Mouse (Mus musculus) frontal cortex, postnatal 14 days (tissue): ENCODE measurements around the gene Lrwd1.
"Not testable (repeated sequence)": the region's sequence is repeated elsewhere in the genome, so short reads cannot be mapped to it uniquely, and the experiment has no call there.

Experiments
- DNase-seq, 2 experiments: peaks; one replicate each; pipeline ENCODE4 v3.0.0; 2022; ENCODE audit warnings: low spot score in 2 of 2

Lrwd1 gene

GRCm38 (mm10) chr5:136135571-136136291 is at the start of gene Lrwd1, which contains the start of gene Alkbh4:
Lrwd1 (minus strand) TSS chr5:136136074.
Alkbh4 (plus strand) TSS chr5:136136146.
- peak; percentile 90 to 92 for DNase-seq

- no peak for DNase-seq
These were observed 47.9 kb upstream of the Lrwd1 start for GRCm38 (mm10) chr5:136183766-136184165.

DNA sequence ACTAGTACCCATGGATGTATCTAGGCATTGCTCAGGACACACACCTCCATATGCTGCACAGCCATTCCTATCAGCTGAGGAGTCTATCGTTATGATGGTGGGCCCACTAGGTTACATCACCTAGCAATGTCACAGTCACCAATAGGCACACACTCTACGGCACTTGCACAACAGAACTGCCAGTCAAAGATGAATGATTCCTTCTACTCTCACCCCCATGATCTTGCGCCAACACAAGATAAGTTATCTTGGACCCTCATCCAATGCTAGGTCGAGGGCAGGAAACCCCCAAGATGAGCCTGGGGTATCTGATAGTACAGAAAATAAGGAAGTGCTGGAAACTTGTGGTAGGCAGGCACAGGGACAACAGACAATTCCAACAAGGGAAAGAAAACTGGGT is 47.0 kb upstream of the Lrwd1 start:
- no peak for DNase-seq

DNA sequence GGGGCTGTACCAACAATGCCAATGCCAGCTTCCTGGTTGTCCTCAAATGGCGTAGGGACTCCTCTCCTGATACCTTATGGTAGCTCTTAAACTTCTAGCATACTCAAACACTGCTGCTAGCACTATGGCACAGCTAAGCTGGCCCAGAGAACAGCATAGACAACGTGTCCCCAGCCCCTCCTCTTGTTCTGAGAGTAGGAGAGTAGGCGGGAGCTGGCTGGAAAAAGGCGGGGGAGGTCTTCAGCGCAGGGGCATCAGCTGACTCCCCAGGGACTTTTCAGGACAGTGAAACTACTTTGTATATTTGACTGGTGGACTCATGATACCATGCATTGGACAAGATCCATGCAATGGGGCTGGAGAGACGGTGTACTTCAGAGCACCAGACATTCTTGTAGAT is 46.2 kb upstream of the Lrwd1 start:
- no peak for DNase-seq

DNA sequence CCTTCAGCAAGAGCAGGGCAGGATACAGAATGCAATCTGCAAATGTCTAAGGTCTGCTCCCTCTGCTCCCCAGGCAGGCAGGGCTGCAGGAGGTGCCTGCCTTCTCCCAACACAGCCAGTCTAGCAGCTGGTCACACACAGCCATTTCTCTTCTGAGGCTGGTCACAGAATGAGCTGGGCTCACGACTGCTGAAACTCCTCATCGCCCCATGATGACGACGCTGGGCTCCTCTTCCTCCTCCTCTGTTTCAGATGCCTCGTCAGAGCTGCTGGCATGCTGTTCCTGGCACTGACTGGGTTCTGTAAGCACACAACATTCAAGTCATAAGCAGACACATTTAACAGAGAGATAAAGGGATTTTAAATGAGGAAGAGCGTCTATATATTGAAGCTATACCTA is 45.3 kb upstream of the Lrwd1 start:
- DNase-seq = no peak

GRCm38 (mm10) chr5:136179594-136179993 is 43.7 kb upstream of the Lrwd1 start:
- DNase-seq = no peak

DNA sequence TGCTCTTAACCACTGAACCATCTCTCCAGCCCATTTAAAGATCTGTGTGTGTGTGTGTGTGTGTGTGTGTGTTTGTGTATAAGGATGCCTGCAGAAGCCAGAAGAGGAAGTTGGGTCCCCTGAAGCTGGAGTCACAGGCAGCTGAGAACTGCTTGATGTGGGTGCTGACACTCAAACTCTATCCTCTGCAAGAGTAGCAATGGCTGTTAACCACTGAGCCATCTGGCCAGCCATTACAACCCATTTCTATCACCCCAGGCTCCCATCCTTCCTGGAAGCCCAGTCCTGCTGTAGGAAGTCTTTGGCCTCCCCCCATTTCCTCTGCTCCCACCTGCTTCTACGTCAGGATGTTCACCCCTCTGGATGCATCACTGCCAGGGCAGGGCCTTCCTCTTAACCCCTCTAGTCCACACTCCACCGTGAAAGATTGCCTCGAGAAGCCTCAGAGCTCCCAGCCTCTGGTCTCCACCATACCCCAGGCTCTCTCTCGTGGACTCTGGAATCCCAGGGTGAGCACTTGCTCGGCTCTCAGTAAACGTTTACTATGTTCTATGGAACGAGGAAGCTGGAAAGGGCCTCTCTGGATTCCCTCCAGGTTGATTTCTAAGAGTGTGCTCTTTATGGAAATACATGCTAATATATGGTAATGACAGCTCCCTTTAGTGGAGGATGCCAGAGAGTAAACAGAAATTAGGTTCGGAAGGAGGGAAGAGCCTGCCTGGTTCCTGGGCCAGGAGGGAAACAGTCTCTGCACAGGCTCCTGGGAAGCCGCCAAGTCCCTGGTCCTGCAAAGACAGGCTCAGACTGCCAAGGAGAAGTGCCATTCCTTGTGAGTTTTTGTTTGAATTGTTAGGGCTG is 38.0 kb upstream of the Lrwd1 start:
- DNase-seq = peak in 1 of 2 experiments; percentile 44

DNA sequence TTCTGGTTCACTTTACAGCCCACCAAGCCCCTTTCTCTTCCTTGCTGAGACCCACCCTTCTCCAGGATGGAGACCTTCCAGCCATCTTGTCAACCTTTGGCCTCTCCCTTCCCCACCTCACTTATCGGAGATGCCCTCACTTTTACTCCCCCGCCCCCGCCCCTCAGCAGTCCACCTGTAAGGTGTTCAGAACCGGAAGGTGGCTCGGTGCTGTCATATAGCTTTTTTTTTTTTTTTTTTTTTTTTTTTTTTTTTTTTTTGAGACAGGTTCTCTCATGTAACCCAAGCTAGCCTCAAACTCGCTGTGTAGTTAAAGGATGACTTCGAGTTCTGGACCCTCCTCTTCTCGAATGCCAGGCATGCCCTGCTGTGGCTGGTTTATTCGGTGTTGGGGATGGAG is 37.1 kb upstream of the Lrwd1 start:
- no peak for DNase-seq

DNA sequence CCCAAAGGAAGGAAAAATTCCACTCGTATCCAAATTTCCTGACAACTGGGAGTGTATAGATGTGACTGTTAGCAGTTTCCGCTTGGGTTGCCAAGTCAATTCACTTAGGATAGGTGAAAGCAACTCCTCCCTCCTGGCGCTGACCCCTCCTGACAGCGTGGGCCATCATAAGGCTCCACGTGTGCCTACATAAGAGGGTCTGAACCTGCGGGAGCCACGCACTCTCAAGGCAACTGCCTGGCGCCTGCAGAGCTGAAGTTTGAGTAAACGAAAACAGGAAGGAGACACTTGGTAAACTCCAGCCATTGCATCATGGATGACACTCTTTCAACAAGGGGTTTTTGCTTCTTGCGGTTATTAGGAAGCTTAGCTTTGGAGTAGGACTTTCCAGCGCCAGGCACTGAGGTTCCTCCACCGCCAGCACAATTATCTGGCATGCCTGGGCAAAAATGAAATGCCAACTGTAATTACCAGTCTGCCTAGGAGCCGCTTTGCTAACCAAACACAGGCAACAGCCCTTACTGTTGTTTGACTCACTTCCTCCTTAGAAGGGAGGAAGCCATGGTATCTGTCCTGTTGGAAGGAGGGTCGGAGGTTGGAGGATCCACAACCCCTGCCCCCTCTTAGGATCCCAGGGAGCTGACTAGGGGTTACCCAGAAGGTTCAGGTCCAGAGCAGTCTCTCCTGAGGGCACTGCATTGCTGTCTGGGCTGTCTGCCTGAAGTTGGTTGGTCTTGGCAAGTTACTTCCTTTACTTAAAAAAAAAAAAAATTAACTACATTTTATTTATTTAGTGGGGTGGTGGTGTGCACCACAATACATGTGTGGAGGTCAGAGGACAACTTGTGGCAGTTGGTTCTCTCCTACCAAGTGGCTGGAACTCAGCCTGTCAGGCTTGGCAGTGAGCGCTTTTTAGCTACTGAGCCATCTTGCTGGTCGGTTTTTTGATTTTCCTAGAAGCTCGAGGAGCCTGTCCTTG is 35.8 kb upstream of the Lrwd1 start:
- no peak for DNase-seq

- DNase-seq = peak; percentile 76 to 81
These were observed 34.9 kb upstream of the Lrwd1 start, which contains the start of gene Orai2 for GRCm38 (mm10) chr5:136170512-136171362. Orai2 (minus strand) TSS chr5:136170713.

DNA sequence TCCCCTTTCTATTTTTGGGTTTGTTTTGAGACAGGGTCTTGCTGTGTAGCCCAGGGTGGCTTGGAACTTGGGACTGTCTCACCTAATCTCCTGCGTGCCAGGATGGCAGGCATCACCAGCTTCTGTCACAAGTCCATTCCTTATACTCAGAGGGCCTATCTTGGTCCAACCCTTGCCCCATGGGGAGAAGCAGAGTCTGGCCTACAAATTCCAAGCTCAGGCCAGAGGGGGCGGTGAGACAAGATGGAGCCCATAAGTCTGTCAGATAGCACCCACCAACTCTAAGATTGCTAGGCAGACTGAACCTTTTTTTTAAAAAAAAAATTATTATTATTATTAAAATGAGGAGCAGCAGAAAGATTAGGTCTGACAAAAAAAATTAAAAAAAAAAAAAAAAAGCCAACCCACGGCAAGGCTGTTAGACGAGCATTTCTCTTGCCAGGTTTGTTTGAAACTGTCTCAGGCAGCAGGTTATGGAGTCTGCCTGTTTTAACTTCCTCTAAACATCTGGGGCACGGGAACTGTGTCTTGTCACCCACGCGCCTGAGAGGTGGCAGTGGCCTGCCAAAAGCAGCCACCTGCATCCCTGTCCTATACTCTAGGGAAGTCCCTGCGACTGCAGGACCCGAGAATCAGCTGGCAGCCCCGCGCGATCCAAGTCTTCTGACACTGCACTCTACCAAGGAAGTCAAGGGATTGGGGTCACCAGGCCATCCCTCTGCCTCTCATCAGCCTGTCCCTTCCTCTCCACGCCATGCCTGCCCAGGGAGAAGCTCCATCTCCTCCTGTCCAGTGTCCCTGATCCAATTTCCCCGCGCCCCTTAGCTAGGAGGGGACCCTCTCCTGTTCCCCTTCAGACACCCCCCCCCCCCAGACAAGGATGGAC is 34.0 kb upstream of the Lrwd1 start:
- peak in 1 of 2 experiments; percentile 45 for DNase-seq

DNA sequence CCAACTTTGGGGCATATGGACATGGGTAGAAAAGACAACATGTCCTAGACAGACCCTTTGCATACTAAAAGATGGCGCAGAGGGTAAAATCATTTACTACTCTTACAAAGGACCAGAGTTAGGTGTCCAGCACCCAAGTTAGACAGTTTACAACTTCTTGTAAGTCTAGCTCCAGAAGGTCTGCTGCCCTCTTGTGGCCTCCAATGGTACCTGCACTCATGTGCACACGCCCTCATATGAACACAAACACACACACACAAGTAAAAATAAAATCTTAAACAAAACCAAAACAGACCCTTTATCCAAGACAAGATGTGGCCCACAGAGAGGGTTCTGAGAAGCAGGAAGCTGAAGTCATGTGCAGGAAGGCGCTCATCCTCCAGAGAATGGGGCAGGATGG is 32.2 kb upstream of the Lrwd1 start:
- DNase-seq = no peak

- DNase-seq = no peak
These were observed 31.4 kb upstream of the Lrwd1 start for GRCm38 (mm10) chr5:136167296-136167695.

DNA sequence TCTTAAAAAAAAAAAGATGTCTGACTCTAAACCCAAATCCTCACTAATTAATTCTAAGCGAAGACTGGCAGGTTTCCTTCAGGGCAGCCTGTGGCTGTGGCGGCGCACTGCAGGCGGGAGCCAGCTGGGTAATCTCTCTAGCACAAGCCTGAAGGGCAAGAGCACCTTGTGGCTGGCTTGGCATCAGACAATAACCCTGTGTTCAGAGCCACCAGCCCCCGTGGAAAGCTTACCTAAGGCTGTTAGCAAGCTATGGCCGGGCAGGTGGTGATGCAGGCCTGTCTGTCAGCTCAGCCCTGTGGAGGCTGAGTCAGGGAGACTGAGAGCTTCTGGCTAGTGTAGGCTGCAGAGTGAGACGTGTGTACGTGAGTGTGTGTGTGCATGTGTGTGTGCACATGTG is 29.4 kb upstream of the Lrwd1 start:
- DNase-seq = no peak

DNA sequence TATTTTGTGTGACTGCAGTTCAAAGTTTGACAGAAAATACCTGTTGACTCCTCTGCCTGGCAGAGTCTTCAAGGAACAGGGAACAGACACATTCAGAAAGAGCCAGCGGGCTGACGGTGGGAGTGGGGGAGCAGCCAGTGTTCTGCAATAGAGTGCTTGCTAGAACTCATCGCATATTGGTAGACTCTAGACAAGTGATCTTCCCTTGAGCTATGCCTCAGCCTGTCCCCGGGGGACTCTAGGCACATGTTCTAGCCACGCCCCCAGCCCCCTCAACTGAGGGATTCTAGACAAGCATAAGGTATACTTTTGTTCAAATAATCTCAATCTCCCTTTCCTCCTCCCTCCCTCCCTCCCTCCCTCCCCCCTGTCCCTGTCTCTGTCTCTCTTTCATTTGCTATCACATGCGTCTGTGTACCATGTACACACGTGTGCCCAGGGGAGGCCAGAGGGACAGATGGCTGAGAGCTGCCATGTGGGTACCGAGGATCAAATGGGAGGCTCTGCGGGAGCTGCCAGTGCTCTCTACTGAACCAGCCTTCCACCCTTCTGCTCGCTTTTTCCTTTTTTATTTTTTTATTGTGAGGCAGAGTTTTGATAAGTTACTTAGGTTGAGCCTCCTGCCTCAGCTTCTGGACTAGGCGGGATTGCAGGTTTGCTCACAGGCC is 28.1 kb upstream of the Lrwd1 start:
- DNase-seq = no peak

DNA sequence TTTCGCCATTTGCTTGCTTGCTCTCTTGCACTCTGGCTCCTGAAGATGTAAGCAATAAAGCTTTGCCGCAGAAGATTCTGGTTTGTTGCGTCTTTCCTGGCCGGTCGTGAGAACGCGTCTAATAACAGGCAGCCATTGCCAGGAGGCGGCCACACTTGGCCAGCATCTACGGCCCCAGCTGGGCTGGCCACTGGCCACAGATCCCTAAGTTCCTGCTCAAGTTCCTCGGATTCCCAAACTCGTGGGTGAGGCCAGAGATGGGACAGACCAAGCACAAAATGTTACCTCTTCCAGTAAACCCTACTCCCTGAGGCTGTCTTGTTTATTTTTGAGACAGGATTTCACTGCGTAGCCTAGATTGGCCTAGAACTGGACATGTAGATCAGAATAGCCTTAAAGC is 24.2 kb upstream of the Lrwd1 start:
- DNase-seq = not testable (repeated sequence)

GRCm38 (mm10) chr5:136155399-136155798 is 19.5 kb upstream of the Lrwd1 start:
- DNase-seq = no peak

DNA sequence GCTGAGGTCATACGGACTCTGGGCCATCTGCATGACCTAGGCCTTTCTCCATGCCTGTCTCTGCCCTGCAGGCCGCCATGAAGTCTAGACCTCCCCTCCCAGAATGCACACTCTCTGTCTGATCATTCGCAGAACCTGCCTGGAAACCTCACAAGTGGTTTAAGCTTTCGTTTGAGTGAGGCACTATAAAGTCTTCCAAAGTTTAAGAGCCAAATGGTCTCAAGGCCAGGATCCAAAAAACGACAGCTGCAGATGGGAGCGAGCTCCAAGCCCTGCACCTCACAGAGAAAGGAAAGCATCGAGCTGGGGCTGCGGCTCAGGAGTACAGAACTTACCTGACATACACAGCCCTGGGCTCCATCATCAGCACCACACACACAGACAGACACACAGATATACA is 16.5 kb upstream of the Lrwd1 start:
- DNase-seq = no peak

GRCm38 (mm10) chr5:136149134-136149576 is 13.3 kb upstream of the Lrwd1 start:
- DNase-seq = not testable (repeated sequence)
